Mouse (Mus musculus): Measurements from ENCODE around the gene Ttc4. TPM values are rescaled to one million over a fixed set of nuclear protein-coding genes. Genes with fewer than 3 reads are reported as not detected.

Gene Ttc4
- polyA plus RNA-seq, 1 experiment = 51.6 TPM

DNA sequence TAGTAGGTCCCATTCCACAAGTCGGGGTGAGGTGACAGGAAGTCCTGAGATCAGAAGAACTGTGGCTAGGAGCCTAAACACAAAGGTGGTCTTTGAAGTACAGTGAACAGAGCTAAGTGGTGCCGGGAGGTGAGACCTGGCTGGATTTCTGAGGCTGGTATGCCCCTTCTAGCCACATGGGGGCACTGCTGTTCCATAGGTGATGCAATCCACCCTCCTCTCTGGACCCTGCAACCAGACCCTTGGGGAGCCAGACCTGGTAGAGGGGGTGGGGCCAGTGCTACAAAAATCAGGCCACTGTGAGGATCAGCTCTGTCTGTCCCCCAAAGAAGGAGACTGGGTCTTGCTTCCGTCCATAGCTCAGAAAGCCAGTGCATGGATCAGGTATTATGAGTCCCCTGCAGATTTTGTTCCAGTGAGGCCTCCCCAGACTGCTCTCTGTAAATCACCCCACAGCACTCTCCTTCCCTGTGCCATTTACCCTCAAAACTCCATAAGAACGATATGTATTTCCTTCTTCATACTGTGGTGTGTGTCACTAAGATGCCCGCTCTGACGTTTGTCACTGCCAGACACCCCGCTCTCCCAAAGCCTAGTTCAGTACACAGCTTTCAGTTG, 64.5 kb downstream of the Ttc4 start:
- no peak for DNase-seq (ENCODE audit: low read depth)

- no peak for DNase-seq (ENCODE audit: low read depth)
These were observed 65.2 kb downstream of the Ttc4 start for GRCm38 (mm10) chr4:106613560-106613959.

GRCm38 (mm10) chr4:106613105-106613504, 65.6 kb downstream of the Ttc4 start:
- no peak for DNase-seq (ENCODE audit: low read depth)

Other genes with a start within 250 kb of the Ttc4 start
- gene Pcsk9, start 214.6 kb downstream of the Ttc4 start, polyA plus RNA-seq (2012; rRNA removed) = 0.58 and 1.0 TPM in 2 replicates
- gene Bsnd, start 186.7 kb downstream of the Ttc4 start, polyA plus RNA-seq (2012; rRNA removed) = 2.5 and 3.7 TPM in 2 replicates
- gene Dhcr24, start 117.9 kb downstream of the Ttc4 start, polyA plus RNA-seq (2012; rRNA removed) = 15.5 and 27.9 TPM in 2 replicates
- 0.53 and 0.70 TPM in 2 replicates for gene Lexm, start 61.7 kb downstream of the Ttc4 start, polyA plus RNA-seq (2012; rRNA removed)
- gene Ttc22, start 56.5 kb downstream of the Ttc4 start, polyA plus RNA-seq (2012; rRNA removed) = 0.13 and 0.28 TPM in 2 replicates
- 10.3 and 11.0 TPM in 2 replicates for gene Pars2, start 27.9 kb downstream of the Ttc4 start, polyA plus RNA-seq (2012; rRNA removed)
- gene Mroh7, start 52.0 kb upstream of the Ttc4 start, polyA plus RNA-seq (2012; rRNA removed) = 0.69 and 0.95 TPM in 2 replicates
- gene Fam151a, start 54.9 kb upstream of the Ttc4 start, polyA plus RNA-seq (2012; rRNA removed) = 0.38 and 0.46 TPM in 2 replicates
- gene Acot11, start 126.1 kb upstream of the Ttc4 start, polyA plus RNA-seq (2012; rRNA removed) = 4.1 and 4.7 TPM in 2 replicates
- gene Ssbp3, start 231.8 kb upstream of the Ttc4 start, polyA plus RNA-seq (2012; rRNA removed) = 21.8 and 28.1 TPM in 2 replicates